Mouse (Mus musculus) mouse trophoblast stem cell (cell line): ENCODE results near the gene Nptx2.

ENCODE experiments used
- in situ Hi-C, 2 experiments: fragments of 300-500 bp; cut with MseI, MboI; formaldehyde crosslinking; loops; 2 replicates in 1 of 2; 3 replicates in 1 of 2; pipeline ENCODE4 v1.15.1; 2025

Nptx2 gene

GRCm38 (mm10) chr5:144545653-144546422 lies at the start of gene Nptx2:
Gene Nptx2 (plus strand): TSS chr5:144545902.
- in situ Hi-C loops = no loop called here

- in situ Hi-C loops = no loop called here
Observed at GRCm38 (mm10) chr5:144496481-144496880, 49.2 kb upstream of the Nptx2 start.

- in situ Hi-C loops = no loop called here
Observed at GRCm38 (mm10) chr5:144504239-144504638, 41.5 kb upstream of the Nptx2 start.

- in situ Hi-C loops = no loop called here
Observed at GRCm38 (mm10) chr5:144505731-144506130, 40.0 kb upstream of the Nptx2 start.

GRCm38 (mm10) chr5:144506156-144506555 lies 39.5 kb upstream of the Nptx2 start:
- in situ Hi-C loops = no loop called here

GRCm38 (mm10) chr5:144506689-144507552 lies 38.8 kb upstream of the Nptx2 start:
- in situ Hi-C loops = no loop called here

- in situ Hi-C loops = no loop called here
Observed at GRCm38 (mm10) chr5:144509431-144509830, 36.3 kb upstream of the Nptx2 start.

- in situ Hi-C loops = no loop called here
Observed at GRCm38 (mm10) chr5:144514738-144515137, 31.0 kb upstream of the Nptx2 start.

GRCm38 (mm10) chr5:144515241-144515640 lies 30.5 kb upstream of the Nptx2 start:
- in situ Hi-C loops = no loop called here

- in situ Hi-C loops = no loop called here
Observed at GRCm38 (mm10) chr5:144520096-144520495, 25.6 kb upstream of the Nptx2 start.

GRCm38 (mm10) chr5:144524774-144525173 lies 20.9 kb upstream of the Nptx2 start:
- in situ Hi-C loops = no loop called here

- in situ Hi-C loops = no loop called here
Observed at GRCm38 (mm10) chr5:144529123-144529522, 16.6 kb upstream of the Nptx2 start.

GRCm38 (mm10) chr5:144542711-144543308 lies 2.9 kb upstream of the Nptx2 start:
- in situ Hi-C loops = no loop called here

- in situ Hi-C loops = no loop called here
Observed at GRCm38 (mm10) chr5:144546423-144546995, 807 bp downstream of the Nptx2 start.

GRCm38 (mm10) chr5:144547333-144547878 lies 1.7 kb downstream of the Nptx2 start:
- in situ Hi-C loops = no loop called here

GRCm38 (mm10) chr5:144548079-144548631 lies 2.5 kb downstream of the Nptx2 start:
- in situ Hi-C loops = no loop called here

- in situ Hi-C loops = no loop called here
Observed at GRCm38 (mm10) chr5:144550003-144550402, 4.3 kb downstream of the Nptx2 start.

- in situ Hi-C loops = no loop called here
Observed at GRCm38 (mm10) chr5:144550622-144551137, 5.0 kb downstream of the Nptx2 start.

- in situ Hi-C loops = no loop called here
Observed at GRCm38 (mm10) chr5:144556710-144557109, 11.0 kb downstream of the Nptx2 start.

- in situ Hi-C loops = no loop called here
Observed at GRCm38 (mm10) chr5:144557363-144557762, 11.7 kb downstream of the Nptx2 start.

GRCm38 (mm10) chr5:144558481-144558880 lies 12.8 kb downstream of the Nptx2 start:
- in situ Hi-C loops = no loop called here
